Mouse (Mus musculus) right cerebral cortex, adult 18-20 months (tissue): Measurements from ENCODE around the gene Slc35f2.
A peak's percentile ranks its signal among the peaks of the same experiment; 100 is the strongest.

Experiments used
- DNase-seq: peaks from one replicate; pipeline ENCODE4 v3.0.0; 2022; ENCODE audit warnings: mixed read lengths

Slc35f2 gene

GRCm38 (mm10) chr9:53771344-53772021 is at the start of gene Slc35f2:
Slc35f2 (plus strand) TSS chr9:53771538.
- DNase-seq = peak; percentile 24

- DNase-seq = no peak
Observed at GRCm38 (mm10) chr9:53740829-53741404, 30.4 kb upstream of the Slc35f2 start.

GRCm38 (mm10) chr9:53750411-53750810 is 20.9 kb upstream of the Slc35f2 start:
- no peak for DNase-seq

GRCm38 (mm10) chr9:53750899-53751298 is 20.4 kb upstream of the Slc35f2 start:
- no peak for DNase-seq

GRCm38 (mm10) chr9:53754801-53755200 is 16.5 kb upstream of the Slc35f2 start:
- DNase-seq = no peak

- no peak for DNase-seq
Observed at GRCm38 (mm10) chr9:53758142-53758541, 13.2 kb upstream of the Slc35f2 start.

- no peak for DNase-seq
Observed at GRCm38 (mm10) chr9:53764697-53765096, 6.6 kb upstream of the Slc35f2 start.

GRCm38 (mm10) chr9:53768486-53768885 is 2.9 kb upstream of the Slc35f2 start:
- DNase-seq = no peak

- no peak for DNase-seq
Observed at GRCm38 (mm10) chr9:53770771-53771343, 481 bp upstream of the Slc35f2 start.

GRCm38 (mm10) chr9:53772121-53772561 is 803 bp downstream of the Slc35f2 start:
- DNase-seq = peak; percentile 6

- DNase-seq = no peak
Observed at GRCm38 (mm10) chr9:53775511-53775910, 4.2 kb downstream of the Slc35f2 start.

GRCm38 (mm10) chr9:53786561-53787407 is 15.4 kb downstream of the Slc35f2 start:
- no peak for DNase-seq

GRCm38 (mm10) chr9:53793830-53794330 is 22.5 kb downstream of the Slc35f2 start:
- DNase-seq = no peak

GRCm38 (mm10) chr9:53794490-53794889 is 23.2 kb downstream of the Slc35f2 start:
- no peak for DNase-seq

GRCm38 (mm10) chr9:53795351-53795750 is 24.0 kb downstream of the Slc35f2 start:
- DNase-seq = no peak

- no peak for DNase-seq
Observed at GRCm38 (mm10) chr9:53796386-53796785, 25.0 kb downstream of the Slc35f2 start.

- DNase-seq = no peak
Observed at GRCm38 (mm10) chr9:53797141-53797540, 25.8 kb downstream of the Slc35f2 start.

GRCm38 (mm10) chr9:53802921-53803320 is 31.6 kb downstream of the Slc35f2 start:
- DNase-seq = no peak

GRCm38 (mm10) chr9:53806496-53807086 is 35.3 kb downstream of the Slc35f2 start:
- DNase-seq = no peak

- DNase-seq = no peak
Observed at GRCm38 (mm10) chr9:53813418-53813817, 42.1 kb downstream of the Slc35f2 start.

GRCm38 (mm10) chr9:53818760-53819159 is 47.4 kb downstream of the Slc35f2 start:
- DNase-seq = peak; percentile 30

- no peak for DNase-seq
Observed at GRCm38 (mm10) chr9:53825318-53825717, 54.0 kb downstream of the Slc35f2 start.
